Mouse (Mus musculus) frontal cortex, postnatal 25 days (tissue): ENCODE measurements around the gene Zfp143.

Experiments
- DNase-seq, 2 experiments: peaks; one replicate each; pipeline ENCODE4 v3.0.0; 2022; ENCODE audit warnings: low spot score in 2 of 2

Gene Zfp143

GRCm38 (mm10) chr7:110138538-110138937, 77.5 kb downstream of the Zfp143 start:
- no peak for DNase-seq

DNA sequence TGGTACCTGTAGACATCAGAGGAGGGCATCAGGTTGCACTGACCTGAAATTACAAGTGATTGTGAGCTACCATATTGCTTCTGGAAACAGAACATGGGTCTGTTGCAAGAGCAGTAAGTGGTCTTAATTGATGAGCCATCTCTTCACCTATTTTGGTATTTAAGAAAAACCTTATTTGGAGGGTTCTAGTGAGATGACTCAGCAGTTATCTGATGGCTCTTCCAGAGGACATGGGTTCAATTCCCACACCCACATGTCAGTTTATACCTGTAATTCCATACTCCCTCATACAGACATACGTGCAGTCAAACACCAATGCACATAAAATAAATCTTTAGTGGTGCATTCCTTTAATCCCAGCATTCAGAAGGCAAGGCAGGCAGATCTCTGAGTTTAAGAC, 82.8 kb downstream of the Zfp143 start:
- DNase-seq = no peak
